Mouse (Mus musculus) bone marrow, adult 2 months (tissue): ENCODE data around the gene Zbtb16. TPM values are rescaled to one million over a fixed set of nuclear protein-coding genes. Genes with fewer than 3 reads are reported as not detected.

Experiments used
- H3K27ac ChIP-seq: fragments of 200-500 bp; 2 replicates; pipeline ENCODE4 v1.5.1; 2012; ENCODE audit warnings: low read depth, mild to moderate bottlenecking, control low read depth, inconsistent platforms, low read length; ENCODE audit not compliant: control insufficient read depth, poor library complexity, insufficient read depth
- H3K4me1 ChIP-seq: fragments of 200-500 bp; 2 replicates; pipeline ENCODE4 v1.6.1; 2011; ENCODE audit warnings: low read length; ENCODE audit not compliant: control insufficient read depth, insufficient read depth
- H3K4me3 ChIP-seq: fragments of 200-500 bp; replicated peaks from 2 replicates; pipeline ENCODE3; 2011; ENCODE audit warnings: mild to moderate bottlenecking, low read depth, low read length, control low read depth; ENCODE audit not compliant: control insufficient read depth
- CTCF ChIP-seq: fragments of 200-500 bp; IDR thresholded peaks from 2 replicates; pipeline ENCODE4 v1.5.1; 2011; ENCODE audit warnings: low read length, control low read depth; ENCODE audit not compliant: control insufficient read depth, insufficient read depth
- POLR2A ChIP-seq: fragments of 200-500 bp; IDR thresholded peaks from 2 replicates; pipeline ENCODE4 v1.6.1; 2011; ENCODE audit warnings: low read depth, mild to moderate bottlenecking, control low read depth, low read length, borderline replicate concordance; ENCODE audit not compliant: control insufficient read depth
- WGBS: fragments of 180-500 bp; shearing (Covaris S2); methylation state at CpG from one replicate; pipeline ENCODE4 v1.1.7; 2018; 5-methylcytosine and 5-hydroxymethylcytosine counted together
- polyA plus RNA-seq: library from polyadenylated mRNA; stranded (reverse); fragments of >200 nt; gene quantifications from 2 replicates; pipeline ENCODE4 v1.2.4, GENCODE M21; 2011; ENCODE audit warnings: low replicate concordance; ENCODE audit not compliant: missing spikeins, insufficient read depth, insufficient read length

Gene Zbtb16
- polyA plus RNA-seq, 1 experiment: 7.5 TPM

DNA sequence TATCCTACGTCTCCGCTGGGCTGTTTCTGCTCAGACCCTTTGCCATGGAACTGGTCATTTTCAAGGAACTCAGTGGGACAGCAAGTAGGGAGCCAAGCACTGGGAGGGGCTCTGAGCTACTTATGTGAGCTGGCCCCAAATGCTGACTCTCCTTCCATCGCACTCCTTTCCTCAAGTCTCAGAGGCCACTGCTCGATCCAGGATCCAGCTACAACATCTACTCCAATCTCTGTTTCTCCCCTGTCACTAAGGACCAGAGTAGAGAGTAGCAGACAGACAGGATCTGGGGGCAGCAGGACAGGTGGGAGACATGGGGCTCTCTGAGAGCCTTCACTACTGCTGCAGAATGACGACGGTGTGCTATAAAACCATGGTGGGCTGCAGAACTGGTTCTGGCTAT lies 91.6 kb downstream of the Zbtb16 start:
- H3K27ac ChIP-seq: peak overlapping the region; percentile 62; the same call in 1 of the 2 replicates
- peaks cover 4% of the 10 kb centered on the region for H3K4me1 ChIP-seq
- 75% methylated on average over 6 of the region's 6 CpGs for WGBS

DNA sequence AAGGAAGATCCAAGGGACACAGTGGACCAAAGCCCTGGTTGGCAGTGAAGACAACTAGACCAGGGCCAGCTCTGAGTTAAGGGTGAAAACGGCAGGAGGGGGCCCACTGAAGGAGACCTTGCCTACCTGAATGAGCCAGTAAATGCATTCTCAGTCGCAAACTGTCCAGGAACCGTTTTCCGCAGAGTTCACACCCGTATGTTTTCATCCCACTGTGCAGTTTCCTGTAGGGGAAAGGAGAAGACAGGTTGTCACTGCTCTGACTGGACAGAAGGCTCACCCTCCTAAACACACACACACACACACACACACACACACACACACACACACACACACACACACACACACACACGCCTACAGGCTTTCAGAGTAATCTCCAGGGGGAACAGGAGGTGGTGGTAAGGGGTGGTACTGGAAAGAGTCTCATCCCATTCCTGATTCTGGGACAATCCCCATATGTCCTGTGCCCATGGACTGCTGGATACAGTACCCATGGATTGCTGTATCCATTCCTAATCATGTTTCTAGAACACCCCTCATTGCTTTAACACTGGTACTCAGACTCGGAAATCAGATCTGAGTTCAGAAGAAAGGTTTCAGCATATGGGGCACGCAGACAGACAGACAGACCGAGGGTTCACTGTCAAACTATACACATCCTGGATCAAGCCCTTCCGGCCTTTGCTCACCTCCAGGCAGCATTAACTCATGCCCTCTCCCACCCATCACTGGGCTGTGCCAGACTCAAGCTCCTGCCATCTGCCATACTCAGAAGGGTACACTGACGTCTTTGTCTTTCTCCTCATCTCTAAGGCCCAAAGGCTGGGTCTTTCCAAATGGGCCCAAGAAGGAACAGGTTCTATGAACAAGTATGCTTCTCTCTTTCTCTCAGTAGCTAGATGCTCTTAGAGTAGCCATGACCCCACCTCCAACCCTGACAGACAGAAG lies 92.4 kb downstream of the Zbtb16 start:
- no peak overlapping the region for H3K27ac ChIP-seq
- H3K4me1 ChIP-seq: peaks cover 4% of the 10 kb centered on the region
- WGBS: 74% methylated on average over 11 of the region's 11 CpGs
- H3K4me3 ChIP-seq: no peak overlapping the region
- TF ChIP-seq POLR2A: no peak
- TF ChIP-seq CTCF: no peak

More for the DNA sequence above, 91.6 kb downstream of the Zbtb16 start:
- no peak for TF ChIP-seq POLR2A
- no peak for TF ChIP-seq CTCF
- no peak overlapping the region for H3K4me3 ChIP-seq

DNA sequence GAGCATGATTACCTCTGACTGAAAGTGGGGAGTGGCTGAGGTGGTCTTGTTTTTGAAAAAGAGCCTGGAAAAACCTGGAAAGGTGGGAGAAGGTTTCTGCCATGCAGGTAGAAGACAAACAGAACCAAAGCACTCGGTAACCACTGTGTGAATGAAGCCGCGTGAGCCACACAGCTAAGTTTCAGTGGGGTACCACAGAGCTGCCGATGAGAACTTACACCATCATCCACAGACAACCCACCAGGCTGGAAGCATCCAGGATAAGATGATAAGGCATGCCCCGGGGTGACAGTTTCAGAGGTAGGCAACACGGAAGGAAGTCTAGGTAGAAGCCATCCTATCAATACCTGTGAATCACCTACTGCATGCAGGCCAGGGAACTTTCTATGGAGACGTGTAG lies 93.9 kb downstream of the Zbtb16 start:
- Histone ChIP-seq H3K4me3 (no peak overlapping the region), H3K27ac (no peak overlapping the region), H3K4me1 (peaks cover 4% of the 10 kb centered on the region)
- 91% methylated on average over 7 of the region's 7 CpGs for WGBS
- no peak for TF ChIP-seq CTCF
- no peak for TF ChIP-seq POLR2A

DNA sequence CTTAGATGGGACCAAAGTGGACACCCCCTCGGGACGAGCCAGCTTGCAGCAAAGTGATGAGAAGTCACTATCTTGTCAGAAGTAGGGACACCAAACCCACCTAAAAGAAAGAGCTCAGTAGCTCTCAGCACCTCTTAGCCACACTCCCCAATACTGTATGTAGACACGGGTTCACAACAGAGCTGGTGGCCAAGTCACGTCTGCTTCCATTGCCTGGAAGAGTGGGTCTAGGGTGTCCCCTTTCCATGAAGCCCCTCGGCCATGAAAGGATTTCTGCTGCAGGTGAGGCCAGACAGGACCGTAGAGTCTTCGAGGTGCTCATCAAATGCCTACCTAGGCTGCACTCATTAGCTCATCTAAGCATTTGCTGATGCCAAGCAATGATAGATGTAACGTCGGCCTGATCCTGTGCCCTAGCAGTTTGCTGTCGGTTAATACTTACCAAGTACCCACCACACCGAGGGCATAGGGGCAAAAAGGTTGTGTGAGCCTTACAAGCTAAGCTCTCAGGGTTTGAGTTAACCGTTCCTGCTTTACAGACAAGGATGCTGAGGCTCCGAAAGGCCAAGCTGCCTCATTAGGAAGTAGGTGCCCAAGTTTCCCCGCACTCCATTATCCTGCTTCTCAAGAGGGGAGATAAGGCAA lies 94.5 kb downstream of the Zbtb16 start:
- Histone ChIP-seq H3K4me1 (peaks cover 4% of the 10 kb centered on the region), H3K4me3 (no peak overlapping the region), H3K27ac (no peak overlapping the region)
- 86% methylated on average over 14 of the region's 14 CpGs for WGBS
- no peak for TF ChIP-seq POLR2A
- TF ChIP-seq CTCF: no peak

DNA sequence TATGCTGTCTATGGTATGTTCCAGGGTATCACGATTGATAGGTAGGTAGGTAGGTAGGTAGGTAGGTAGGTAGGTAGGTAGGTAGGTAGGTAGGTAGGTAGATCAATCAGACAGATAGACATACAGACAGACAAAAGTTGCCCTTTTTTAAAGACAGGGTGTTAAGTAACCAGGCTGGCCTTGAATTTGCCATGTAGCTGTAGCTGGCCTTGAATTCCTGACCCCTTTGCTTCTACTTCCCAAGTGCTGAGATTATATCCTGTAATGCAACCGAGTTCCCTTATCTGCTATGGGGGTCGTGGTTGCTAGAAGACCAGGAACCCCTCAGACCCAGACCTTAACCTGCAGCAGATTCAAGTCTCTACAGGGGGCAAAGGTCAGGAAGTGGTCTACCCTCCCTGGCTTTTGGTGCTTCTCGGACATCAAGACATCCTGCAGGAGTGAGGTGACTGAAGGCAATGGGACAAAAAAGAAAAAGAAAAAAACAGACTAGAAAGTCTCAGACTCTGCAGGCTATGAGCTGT lies 95.2 kb downstream of the Zbtb16 start:
- no peak overlapping the region for H3K27ac ChIP-seq
- WGBS: 33% methylated on average over 4 of the region's 4 CpGs

DNA sequence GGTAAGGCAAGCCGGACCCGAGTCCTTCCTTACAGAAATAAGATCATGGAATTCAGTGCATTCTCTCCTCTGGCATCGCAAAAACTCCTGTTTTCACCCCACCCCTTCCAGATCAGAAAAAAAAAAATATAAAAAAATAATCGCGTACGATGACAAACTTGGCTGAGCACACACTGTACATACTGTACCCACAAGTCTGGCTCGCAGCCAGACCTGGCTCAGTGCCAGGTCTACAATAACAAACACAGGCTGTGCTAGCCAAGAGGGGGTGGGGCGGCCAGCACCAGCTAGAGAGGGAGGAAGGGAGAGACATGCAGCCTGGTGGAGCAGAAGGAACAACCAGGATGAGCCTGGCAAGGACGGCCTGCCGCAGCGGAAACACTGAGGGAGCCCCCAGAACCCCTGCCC lies 95.9 kb downstream of the Zbtb16 start:
- TF ChIP-seq POLR2A (no peak), CTCF (no peak)
- 2% methylated on average over 11 of the region's 11 CpGs for WGBS
- H3K4me3 ChIP-seq: no peak overlapping the region
- H3K27ac ChIP-seq: 0 out of 2 replicates have a peak overlapping the region, but pooled peaks have one; percentile 8
- peaks cover 4% of the 10 kb centered on the region for H3K4me1 ChIP-seq

More for the DNA sequence above, 95.2 kb downstream of the Zbtb16 start:
- TF ChIP-seq CTCF (no peak), POLR2A (no peak)
- Histone ChIP-seq H3K4me3 (no peak overlapping the region), H3K4me1 (peaks cover 4% of the 10 kb centered on the region)

DNA sequence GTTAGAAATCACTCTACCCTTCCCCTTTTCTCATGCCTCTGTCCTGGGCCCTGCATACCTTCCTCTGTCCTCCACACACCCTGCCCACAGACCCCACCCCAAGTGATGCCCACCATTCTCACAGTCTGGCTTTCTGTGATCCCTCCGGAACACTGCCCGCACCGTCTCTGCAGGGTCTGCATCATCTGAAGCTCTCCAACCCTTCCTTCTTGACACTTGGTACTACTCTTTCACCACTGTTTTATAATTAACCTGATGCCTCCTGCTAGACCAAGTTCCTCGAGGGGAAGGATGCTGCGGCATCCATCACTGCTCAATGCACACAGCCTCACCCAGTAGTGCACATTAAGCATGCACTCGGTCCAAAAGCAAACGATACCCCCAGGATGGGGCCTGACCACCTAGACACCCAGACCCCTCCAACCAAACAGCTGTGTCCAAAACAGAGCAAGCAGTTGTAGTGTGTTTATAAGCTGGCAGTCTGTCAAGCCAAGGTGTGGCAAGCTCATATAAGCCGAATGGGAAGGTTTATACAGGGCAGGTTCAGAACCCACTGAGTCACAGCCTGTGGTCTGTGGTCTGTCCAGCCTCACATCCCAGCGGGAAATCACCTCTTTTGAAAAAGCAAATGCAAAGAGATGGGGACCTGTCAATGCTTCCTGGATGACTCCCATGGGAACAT lies 97.1 kb downstream of the Zbtb16 start:
- TF ChIP-seq POLR2A (no peak), CTCF (no peak)
- WGBS: 74% methylated on average over 9 of the region's 9 CpGs
- Histone ChIP-seq H3K27ac (no peak overlapping the region), H3K4me3 (no peak overlapping the region), H3K4me1 (peaks cover 2% of the 10 kb centered on the region; the same call in 1 of the 2 replicates)
